Mouse (Mus musculus) adrenal gland, adult 2 months (tissue): ENCODE data around the gene Tmem82. TPM values are rescaled to one million over a fixed set of nuclear protein-coding genes. Genes with fewer than 3 reads are reported as not detected.

ENCODE experiments used
- DNase-seq: peaks from one replicate; pipeline ENCODE4 v3.0.0; 2021
- polyA plus RNA-seq: library from polyadenylated mRNA; depleted of rRNA; stranded (reverse); fragments of >200 nt; gene quantifications from 2 replicates; pipeline ENCODE4 v1.2.3, GENCODE M21; 2012
- total RNA-seq, 2 experiments: library from RNA; stranded (reverse); gene quantifications; 2 replicates each; pipeline ENCODE4 v1.2.3; 2021

Tmem82 gene
- total and polyA plus RNA-seq, 3 experiments, result 0.93 to 2.8 (median 1.6) TPM

DNA sequence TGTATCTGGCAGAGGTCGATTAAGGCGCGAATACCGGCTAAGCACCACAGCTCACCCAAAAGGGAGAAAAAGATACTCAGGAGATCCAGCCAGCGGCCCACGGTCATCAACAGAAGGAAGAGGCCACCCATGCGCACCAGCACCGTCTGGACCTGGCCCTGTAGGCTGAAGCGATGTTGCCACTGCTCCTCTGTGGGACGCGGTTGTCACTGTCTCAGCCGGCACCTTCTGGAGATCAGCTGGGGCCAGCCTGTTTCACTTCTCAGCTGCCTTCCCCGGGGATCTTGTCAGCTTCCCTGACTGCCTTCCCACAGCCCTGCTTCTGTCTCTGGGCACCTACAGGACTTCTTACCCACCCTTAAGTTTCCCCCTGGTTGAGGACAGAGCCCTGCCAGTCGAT, 3.5 kb downstream of the Tmem82 start:
- no peak for DNase-seq

DNA sequence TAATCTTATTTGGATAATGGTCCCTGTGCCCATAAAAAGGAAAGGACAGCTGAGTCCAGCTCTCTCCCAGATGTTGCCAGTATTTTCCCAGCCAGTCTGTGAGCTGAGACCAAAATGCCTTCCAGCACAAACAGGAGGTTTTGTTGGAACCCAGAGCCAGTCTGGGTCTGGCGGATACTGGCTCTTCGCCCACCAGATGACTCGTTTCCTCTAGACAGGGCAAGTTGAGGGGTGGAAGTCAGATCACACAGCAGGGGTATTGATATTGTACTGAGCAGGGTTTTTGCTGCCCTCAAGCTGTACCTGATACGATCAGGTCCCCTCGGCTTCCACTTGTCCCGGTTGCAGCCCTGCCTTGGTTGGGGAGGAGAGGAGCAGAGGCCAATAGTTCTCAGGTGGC, 8.9 kb downstream of the Tmem82 start:
- no peak for DNase-seq

DNA sequence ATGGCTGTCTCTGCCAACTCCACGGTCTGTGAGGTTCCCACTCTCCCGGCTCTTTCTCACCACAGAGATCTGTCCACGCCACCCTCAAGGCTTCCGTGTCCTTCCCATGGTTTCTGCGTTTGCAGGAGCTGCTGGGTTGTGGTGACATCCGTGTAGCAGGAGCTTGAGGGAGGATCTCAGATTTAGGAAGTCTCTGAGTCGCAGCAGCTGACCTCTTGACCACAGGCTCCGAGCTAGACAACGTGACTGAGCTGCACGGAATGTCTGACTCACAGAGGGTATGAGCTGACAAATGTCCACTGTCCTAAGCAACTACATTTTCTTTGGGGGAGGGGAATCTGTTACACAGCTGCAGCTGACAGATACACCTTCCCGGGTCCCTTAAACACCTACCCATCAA, 12.6 kb downstream of the Tmem82 start, which contains the start of gene Fblim1:
Gene Fblim1, minus strand, starts transcription at position 236 of the 400 bp plus-strand sequence.
- DNase-seq, result peak; percentile 83

DNA sequence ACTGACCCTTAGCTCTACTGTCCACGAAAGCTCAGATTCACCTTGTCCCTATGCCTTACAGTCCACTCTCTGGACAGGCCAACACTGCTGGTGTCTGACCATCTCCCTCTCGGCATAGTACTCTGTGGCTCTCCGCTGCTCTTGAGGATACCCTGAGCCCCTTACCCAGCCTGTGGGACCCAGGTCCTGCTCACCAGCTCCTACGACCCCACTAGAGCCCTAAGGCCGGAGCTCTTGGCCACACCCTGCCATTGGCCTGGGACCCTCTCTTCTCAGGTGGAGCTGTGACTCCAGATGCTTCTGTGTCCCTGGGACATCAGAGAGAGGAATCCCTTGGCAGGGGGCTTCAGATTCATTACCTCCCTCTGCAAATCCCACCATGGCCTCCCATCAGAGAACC, 13.0 kb downstream of the Tmem82 start:
- DNase-seq, result no peak

DNA sequence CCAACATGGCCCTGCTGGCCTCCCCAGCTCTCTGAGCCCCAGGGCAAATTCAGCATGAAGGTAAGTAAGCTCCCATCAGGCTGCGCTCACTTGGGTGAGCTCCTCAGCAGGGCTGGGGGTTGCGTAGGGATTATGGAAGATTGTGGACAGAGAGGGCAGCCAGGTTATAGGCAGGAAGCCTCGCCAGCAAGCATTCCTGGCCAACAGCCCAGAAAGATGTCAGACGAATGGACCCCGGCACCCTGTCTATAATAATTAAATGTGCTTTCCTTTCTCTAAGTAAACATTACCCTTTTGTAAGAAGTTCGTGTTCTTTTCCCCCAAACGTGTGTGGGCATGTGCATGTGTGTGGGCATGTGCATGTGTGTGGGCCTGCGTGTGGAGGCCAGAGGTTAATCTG, 13.9 kb downstream of the Tmem82 start:
- peak; percentile 49 for DNase-seq

DNA sequence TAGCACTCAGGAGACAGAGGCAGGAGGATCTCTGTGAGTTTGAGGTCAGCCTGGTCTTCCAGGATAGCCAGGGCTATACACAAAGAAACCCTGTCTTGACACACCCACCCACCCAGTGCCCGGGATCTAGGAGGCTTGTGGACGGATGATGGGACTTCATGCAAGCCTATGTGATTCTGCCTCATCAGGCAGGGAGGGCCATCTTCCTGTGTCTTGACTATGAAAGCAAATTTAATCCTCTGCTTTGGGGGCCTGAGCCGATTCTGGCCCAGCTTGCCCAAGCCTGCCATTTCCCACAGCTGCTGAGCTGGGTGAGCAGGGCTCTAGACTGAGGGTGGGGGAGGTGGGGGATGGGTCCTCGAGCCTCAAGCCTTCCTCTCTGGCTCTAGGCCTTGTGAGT, 14.5 kb downstream of the Tmem82 start:
- no peak for DNase-seq

DNA sequence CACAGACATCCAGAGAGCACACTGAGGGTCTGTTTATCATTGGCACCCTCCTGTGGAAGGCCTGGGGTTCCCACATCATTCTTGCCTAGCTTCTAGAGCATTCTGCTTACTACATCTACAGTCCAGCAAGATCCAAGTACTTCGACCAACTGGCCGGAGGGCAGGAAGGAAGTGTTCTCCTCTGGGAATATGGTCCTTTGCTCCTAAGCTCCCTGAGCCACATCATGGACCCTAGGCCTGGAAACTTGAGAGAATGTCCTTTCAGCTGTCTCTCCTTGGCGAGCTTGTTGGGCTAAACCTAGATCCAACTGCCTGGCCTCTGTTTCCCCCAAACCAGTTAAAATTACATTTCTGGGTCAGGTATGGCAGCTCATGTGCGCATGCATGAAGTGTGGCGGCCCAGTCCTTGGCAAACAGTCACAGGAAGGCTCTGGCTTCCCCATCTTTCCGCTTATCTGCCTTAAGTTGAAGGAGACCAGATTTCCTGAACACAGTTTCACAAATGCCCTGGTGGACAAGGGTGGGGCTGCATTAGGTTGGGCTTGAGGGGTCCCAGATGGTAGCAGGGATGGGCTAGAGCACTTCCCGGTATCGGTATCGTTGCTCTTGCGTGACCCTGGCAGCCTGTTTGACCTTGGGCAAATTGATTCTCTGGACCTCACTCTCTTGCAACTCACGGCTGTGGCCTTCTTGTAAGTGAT, 15.8 kb downstream of the Tmem82 start:
- no peak for DNase-seq

DNA sequence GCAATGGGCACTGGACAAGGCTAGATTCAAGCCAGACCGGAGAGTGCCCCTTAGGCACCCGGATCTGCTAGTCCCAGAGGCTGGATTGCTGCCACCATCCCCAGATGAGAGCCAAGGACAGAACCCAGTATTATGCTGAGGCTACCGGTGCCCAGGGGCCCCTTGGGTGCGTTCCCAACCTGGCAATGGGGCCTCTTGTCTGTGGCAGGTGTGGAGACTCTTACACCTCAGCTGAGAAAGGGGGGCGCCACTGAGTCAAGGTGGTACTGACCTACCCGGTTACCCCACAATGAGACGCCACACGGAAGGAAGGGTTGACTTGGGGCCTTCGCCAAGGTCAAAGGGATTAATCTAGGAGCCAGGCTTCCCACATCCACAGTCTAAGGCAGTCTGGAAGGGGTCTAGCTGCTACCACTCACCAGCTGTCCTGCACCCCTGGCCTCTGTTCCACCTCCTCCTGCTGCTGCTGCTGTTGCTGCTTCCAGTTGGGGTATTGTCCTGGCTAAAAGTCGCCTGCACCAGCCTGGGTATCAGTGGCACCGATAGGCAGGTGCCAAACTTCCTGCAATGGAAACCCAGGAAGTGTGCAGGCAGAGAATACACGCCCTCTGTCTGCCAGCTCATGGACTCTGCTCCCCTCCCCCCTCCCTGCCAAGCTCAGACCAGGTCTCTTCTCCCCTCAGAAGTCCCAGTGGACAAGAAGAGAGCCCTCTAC, 17.1 kb downstream of the Tmem82 start:
- peak; percentile 40 for DNase-seq

DNA sequence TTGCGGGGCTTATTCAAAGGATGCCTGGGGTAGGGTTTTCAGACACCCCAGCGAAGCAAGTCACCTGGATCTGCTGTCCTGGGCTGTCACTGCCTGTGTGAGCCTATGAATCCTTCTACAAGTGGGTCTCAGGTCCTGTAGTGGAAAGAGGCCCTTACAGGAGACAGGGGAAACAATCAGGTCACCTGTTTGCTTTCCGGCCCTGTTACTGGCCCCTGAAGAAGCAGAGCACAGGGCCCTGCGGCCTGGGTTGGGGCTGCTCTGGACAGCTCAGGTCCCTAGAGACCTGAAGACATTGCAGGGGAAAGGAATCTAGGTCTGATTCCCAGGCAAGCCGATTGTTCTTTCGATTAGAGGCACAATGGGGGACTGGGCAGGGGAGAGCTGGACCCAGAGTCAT, 18.1 kb downstream of the Tmem82 start:
- DNase-seq, result no peak

DNA sequence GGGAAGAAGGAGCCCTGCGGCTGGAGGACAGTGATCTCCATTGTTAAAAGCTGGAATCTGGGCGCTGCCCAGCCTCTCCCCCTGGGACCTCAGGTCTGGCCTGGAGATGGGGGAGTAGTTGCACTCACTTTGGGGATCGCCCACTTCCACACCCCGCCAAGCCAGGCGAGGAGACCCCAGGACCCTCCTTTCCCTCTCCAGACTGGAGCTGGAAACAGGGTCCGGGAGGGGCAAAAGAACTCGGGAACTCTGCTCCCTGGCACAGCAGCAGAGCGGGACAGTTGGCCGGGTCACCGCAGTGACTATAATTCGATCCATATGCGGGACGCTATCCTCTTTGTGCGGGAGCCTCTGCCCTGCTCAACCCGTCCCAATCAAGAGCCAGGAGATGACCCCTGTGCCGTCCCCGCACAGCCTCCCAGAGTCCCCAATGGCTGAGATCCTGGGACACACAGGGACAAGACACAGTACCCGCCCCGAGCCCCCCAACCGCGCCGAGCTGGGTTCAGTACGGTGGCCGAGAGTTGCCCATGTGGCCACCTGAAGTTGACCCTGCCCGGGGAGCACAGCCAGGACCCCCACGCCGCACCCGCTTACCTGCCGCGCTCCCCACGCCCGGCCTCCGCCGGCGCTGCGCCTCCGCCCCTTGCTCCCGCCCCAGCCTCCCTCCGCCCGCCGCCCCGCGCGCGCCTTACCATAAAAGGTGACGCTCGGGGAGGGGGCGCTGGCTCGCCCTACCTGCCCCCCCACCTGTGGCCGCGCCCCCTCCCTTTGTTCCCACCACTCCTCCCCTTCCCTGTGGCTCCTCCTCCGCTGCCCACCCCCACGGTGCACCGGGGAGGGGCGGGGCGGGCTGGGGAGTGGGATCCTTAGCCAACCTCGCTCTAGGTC, 18.9 kb downstream of the Tmem82 start:
- no peak for DNase-seq

DNA sequence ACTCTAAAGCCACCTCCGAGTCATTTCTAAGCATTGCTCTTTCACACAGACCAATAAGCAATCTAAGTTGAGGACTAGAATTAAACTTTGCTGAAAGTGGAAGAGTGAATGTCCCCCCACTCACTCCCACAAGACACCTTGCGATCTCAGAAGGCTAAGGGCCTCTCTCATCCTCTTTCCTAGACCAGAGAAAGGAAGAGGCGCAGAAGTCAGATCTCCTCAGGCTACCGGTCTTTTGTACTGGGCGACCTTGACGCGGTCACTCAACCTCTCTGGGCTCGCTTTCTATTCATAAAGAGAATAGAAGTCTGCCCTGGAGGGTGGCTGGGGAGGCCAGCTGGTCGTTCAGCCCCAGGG, 19.6 kb downstream of the Tmem82 start:
- DNase-seq, result no peak

DNA sequence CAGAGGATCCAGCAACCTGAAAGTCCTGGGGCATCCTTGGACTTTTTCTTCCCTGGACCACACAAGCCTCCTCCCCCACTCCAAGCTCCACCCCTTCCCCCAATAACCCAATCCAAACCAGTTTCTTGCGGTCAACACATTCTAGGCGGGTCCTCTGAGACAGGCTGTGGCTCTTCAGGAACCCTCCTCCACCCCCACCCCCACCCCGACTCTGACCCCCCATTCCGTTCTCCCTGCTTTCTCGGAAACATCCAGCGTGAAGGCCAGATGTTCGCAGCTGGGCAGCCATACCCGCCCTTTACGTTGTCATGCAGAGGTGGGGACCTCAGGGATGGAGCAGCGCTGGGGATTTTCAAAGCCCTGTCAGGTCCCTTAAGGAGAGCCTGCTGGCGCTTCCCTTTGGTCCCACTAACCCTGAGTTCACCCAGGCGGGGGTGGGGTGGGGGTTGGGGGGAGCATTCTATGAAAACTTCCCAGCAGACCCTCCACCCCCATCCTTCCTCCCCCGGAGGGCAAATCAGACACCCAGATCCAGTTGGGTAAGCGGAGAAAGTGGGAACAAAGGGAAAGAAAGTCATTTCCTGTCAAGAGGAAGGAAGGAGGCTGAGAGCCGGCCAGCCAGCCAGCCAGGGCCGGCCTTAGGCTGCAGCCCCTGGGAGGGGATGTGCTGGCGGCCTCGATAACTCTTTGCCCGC, 20.1 kb downstream of the Tmem82 start:
- DNase-seq, result no peak

DNA sequence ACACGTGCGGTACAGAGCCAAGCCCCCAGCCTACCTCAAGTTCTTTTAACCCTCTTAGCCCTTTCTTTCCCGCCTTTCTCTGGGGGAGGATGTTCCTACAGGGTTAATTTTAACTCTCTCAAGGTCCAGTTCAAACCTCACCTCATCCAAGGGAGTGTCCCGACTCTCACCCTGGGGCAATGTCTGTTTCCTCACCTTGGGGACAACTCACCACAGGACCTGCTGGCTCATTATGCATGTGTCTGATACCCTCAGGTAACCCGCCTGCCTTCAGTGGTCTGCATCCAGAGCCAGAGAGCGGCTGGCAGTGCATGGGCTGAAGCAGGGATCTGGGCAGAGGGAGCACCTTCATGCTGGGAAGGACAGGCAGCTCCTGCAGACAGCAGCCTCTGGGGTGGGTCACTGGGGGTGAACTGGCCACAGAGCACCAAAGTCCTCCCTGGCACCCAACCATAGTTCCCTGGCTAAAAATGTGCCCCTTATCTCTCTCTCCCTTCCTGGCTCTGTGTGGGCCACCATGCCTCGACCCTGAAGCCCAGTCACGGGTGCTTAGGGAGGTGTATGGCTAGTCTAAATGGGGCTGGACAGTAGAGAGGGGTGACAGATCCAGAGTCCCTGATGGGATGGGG, 21.6 kb downstream of the Tmem82 start:
- DNase-seq, result no peak

DNA sequence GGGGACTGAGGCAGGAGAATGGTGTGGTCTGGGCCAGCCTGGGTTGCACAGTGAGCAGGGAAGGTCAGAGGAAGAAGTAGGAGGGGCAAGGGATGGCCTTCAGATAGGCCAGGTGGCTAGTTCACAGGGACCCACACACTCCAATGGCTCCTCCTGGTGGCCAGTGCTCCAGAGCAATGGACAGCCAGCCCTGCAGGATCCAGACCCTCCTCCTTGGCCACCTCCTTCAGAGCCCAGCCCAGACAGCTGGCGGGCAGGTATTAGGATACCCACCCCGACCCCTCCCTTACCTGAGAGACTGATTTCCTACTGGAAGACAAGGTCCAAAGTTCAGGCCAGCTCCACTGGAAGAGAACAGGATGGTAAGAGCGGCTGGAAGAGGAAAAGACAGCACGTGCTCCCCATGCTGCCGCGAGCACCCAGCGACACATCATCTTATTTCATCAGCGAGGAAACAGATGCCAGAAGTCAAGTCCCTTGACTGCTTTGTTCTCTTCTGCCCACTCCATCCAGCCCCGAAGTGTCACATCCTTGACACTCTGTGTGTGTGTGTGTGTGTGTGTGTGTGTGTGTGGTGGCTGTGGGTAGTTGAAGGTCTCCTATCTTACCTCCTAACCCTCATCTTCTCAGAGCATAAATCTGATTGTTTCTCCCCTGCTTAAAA, 22.7 kb downstream of the Tmem82 start:
- DNase-seq, result no peak

DNA sequence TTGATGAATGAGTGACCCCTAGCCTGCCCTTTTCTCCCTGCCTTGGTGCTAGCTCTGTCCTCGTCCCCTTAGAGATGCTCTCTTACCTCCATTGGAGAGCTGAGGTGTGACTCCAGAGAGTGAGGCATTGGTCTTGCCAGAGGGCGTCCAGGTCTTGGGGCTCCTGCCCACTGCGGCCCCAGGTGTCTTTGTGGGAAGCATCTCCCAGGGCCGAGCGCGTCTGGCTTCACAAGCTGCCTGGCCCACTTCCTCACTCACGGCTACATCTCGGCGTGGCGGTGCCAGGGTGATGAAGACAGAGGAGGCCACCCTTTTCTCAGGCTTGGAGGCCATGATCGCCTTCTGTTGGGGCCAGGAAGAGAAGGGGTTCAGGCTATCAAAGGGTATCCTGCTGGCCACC, 23.3 kb downstream of the Tmem82 start:
- DNase-seq, result no peak

DNA sequence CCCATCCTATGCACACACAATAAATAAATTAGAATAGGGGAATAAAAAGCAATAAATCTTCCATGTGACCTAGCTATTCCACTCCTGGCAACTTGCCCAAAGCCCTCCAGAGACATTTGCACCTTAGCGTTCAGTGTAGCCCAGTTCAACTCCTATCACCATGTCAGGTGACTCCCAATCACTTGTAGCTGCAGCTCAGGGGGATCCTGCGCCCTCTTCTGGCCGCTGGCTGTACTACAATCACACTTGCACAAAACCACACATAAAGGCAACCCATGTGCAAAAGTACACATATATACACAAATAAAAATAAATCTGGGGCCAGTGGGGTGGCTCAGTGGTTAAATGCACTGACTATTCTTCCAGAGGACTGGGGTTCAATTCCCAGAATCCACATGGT, 26.9 kb downstream of the Tmem82 start:
- no peak for DNase-seq

DNA sequence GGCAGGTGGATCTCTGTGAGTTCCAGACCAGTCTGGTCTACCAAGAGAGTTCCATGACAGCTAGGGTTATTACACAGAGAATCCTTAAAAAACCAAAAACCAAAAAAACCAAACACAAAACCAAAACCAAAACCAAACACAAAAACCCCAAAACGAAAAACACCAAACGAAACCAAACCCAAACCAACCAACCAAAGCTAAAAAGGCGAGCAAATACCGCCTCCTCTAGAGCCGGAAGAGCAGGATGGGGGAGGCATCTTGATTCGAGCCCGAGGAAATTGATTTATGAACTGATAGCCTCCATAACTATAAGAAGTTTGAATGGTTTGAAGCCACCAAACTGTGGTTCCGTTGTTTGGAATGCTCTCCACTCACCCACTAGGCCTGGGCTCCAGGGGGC, 34.5 kb downstream of the Tmem82 start:
- DNase-seq, result no peak

DNA sequence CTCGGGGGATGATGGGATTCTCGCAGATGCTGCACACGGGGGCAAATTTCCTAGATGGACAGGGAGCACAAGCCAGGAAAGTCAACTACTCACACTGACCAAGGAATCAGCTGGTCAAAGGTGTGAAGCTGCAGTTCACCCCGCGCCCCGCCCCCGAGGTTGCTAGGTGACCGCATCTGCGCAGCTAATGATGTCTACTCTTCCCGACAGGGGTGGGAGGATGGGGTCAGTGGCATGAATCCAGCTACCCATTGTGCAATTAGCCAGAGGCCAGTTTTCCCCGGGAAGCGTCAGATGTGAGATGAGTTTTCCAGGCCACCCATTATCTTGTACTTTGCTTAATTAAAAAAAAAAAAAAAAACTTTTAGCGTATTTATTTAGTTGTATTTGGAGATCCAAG, 37.4 kb downstream of the Tmem82 start:
- DNase-seq, result no peak

DNA sequence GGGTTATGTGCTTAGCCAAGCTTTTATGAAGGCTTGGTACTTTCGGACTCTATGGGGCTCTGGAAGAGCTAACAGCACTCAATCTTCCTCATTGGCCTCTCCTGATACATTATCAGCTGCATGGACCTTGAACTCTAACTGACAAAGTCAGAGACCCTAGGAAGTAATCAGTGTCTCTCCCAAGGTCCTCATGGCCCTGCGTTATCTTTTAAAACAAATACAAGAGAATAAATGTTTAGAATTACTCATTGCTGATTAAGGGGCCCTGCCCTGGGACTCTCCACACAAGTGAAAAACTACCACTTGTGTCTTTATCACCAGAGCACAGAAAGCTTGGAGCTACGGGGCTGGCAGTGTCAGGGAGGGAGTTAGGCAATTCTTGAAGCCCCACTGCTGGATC, 39.6 kb downstream of the Tmem82 start:
- peak; percentile 51 for DNase-seq

DNA sequence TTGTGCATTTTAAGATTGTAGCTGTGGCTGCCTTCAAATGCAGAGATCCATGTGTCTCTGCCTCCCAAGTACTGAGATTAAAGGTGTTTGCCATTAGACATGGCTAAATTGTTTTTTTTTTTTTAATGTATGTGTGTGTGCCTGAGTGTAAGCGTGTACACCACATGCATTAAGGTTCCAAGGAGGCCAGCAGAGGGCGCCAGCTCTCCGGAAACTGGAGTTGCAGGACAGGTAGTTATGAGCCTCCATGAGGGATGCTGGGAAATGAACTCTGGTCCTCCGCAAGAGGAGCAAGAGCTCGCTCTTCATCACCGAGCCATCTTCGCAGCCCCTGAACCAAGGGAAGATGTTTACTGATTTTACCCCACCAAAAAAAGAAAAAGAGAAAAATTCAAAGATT, 41.6 kb downstream of the Tmem82 start:
- no peak for DNase-seq

DNA sequence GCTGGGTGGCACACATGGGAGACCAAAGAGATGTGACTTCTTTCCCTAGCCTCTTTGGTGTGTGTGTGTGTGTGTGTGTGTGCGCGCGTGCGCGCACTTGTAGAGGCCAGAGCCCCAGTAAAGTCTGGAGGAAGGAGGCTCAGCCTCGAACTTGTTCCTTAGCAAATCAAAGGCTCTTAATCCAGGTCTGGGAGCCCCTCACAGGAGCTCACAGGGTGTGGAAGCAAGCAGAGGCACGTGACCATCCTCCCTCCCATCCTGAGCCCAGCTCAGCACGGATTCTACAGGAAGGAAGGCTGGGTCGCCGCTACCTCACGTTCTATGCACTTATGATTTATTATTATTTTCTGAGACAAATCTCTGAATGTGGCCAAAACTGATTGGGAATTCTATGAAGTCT, 42.0 kb downstream of the Tmem82 start:
- no peak for DNase-seq
